Mouse (Mus musculus) cerebellum, adult 9-10 months (tissue): ENCODE data around the gene Chd2.

Experiments used
- DNase-seq: peaks from one replicate; pipeline ENCODE4 v3.0.0; 2022

Chd2 gene

GRCm38 (mm10) chr7:73434336-73434677 is 107.3 kb downstream of the Chd2 start:
- DNase-seq: no peak

GRCm38 (mm10) chr7:73433637-73434335 is 107.8 kb downstream of the Chd2 start:
- DNase-seq: no peak

GRCm38 (mm10) chr7:73428525-73428924 is 113.1 kb downstream of the Chd2 start:
- no peak for DNase-seq

DNA sequence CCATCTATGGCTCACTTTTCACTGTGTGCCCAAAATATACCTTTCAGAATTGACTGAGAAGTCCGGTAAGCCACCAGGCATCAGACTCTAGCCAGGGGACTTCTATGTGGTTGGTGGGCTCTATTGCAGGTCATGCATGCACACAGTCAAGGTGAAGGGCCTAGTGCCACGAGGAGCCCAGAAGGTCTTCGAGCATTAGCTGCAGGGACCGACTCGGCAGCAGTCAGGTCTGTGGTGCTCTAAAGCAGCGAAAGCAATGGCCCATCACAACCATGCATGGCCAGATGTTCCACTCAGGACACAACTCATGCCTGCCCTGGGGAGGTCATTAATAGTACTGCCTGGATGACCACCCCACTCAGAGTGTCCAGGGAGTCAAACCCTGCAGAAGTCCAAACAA is 113.8 kb downstream of the Chd2 start:
- DNase-seq: no peak

DNA sequence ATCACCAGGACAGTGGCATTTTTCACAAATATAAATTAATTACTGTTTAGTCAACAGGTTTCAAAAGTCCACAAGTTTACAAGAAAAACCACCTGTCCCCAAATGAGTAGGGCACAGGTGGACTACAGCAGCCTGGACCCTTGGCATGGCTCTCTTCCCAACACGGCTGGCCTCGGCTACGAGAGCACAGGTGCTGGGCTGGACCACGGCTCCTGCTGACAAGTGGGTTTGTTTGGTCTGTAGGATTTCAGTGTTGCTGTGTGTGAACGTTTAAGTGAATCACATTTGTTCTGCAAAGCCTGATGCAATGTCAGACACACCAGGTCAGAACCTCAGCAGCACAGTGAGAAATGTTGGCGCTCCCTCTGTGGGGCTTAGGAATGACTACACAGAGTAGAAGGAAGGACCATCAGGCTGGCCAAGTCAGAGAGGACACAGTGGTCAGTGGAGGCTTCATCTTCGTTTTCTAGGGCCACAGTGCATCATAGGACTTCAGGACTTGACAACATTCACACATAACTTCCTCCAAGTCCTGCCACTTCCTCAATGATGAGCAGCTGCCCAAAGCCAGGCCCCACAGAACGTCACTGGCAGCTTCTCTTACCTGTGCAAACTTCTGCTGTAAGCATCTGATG is 114.8 kb downstream of the Chd2 start:
- DNase-seq: no peak

GRCm38 (mm10) chr7:73426235-73426634 is 115.4 kb downstream of the Chd2 start:
- DNase-seq: no peak

DNA sequence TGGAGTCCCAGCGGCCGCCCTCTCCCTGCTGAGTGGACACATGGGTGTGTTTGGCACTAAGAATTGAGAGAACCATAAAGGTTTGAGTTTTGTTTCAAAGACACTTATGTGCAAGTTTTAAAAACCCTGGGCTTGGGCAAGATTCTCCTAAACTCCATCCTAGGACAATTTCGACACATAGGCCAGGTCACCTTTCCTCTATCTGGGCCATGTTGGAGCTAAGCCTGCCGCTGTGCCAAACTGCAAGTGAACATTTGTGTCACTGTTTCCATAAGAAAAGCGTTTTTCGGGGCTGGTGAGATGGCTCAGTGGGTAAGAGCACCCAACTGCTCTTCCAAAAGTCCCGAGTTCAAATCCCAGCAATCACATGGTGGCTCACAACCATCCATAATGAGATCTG is 116.2 kb downstream of the Chd2 start:
- DNase-seq: no peak

- DNase-seq: peak; percentile 50
Measured at GRCm38 (mm10) chr7:73424705-73425104, 116.9 kb downstream of the Chd2 start.

- DNase-seq: no peak
Measured at GRCm38 (mm10) chr7:73424243-73424642, 117.4 kb downstream of the Chd2 start.

GRCm38 (mm10) chr7:73423236-73423635 is 118.4 kb downstream of the Chd2 start:
- no peak for DNase-seq

DNA sequence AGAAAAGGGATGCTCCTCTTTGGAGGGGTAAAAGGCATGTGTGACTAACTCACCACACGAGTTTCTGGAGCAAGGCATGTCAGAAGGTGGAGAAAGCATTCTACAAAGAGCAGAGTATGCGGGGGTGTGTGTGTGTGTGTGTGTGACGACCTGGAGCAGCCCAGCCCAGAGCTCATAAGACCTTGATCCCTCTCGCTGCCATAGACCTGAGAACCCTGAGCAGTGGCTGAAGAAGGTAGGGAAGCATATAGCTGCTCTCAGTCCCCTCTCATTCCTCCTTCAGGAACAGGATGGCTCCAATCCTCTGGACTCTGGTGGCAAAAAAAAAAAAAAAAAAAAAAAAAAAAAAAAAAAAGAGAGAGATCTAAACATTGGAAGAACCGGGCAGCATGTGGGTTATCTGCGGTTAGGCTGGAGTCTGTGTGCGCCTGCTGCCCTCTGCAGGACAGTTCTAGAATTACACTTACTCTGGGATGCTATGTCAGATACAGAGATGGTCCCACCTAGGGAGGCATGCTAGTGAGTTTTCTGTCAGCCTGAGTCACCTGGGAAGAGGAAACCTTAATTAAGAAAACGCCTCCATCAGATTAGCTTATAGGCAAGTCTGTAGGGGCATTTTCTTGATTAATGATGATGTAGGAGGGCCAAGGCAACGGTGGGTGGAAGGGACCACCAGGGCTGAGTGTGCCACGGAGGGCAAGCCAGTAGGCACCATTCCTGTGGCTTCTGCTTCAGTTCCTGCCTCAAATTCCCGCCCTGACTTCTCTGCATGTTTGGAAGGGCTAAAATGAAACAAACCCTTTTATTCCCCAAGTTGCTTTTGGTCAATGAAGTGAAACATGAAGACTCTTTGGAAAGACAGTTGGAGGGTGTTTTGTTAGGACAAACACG is 119.2 kb downstream of the Chd2 start:
- peak; percentile 87 for DNase-seq

- no peak for DNase-seq
Measured at GRCm38 (mm10) chr7:73421278-73422015, 120.2 kb downstream of the Chd2 start.

DNA sequence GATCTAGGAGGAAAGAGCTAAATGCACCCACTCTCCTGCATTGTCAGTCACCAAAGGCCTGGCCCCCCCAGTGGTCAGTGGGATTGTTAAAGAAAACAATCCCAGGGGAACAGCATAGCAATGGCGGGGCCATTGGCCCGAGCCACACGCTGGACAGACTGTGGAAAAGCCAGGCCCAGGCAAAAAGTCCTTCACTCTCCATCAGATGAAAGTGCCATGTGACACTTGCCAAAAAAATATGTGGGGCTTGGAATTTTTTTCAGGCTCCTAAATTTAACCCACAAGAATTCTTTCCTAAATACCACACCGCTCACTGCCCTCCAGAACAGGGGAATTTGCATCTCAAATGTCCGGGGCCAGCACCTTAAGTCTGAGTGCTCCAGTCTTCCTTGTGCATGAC is 120.8 kb downstream of the Chd2 start:
- no peak for DNase-seq

DNA sequence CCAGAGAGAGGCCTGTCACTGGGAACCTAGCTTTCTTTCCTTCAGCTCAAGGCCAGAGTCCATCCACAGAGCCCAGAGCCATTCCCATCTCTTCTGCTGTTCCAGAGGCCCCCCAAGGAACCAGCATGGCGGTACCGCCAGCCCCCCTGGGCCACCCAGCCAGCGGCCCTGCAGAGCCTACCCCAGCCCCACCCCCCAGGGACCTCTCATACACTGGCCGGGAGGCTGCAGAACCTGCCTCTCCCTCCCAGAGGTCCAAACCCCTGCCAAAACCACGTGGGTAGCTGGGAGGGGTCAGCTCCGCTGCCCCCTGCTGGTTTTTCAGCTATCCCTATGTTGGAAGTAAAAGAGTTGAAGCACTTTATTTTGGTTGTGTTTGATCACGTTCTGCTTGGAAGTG is 122.3 kb downstream of the Chd2 start:
- DNase-seq: no peak

GRCm38 (mm10) chr7:73414192-73414591 is 127.4 kb downstream of the Chd2 start:
- no peak for DNase-seq

DNA sequence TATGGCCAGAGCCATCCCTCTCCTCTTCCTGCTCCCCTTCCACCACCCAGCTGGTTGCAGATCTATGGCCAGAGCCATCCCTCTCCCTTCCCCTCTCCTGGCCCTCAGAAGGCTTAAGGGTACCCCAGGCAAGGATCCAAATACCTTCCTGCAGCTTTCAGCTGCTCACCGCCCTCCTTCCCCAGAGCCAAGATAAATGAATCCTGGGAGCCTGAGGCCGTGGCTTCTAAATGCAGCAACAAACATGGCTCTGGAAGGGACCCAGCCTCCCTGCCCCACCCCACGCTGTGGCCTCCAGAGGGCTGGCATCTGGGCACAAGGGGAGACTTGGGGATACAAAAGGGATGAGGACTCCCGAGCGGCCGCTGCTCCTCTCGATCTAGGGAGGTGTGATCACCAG is 129.2 kb downstream of the Chd2 start:
- DNase-seq: no peak

GRCm38 (mm10) chr7:73411986-73412385 is 129.6 kb downstream of the Chd2 start:
- DNase-seq: no peak

DNA sequence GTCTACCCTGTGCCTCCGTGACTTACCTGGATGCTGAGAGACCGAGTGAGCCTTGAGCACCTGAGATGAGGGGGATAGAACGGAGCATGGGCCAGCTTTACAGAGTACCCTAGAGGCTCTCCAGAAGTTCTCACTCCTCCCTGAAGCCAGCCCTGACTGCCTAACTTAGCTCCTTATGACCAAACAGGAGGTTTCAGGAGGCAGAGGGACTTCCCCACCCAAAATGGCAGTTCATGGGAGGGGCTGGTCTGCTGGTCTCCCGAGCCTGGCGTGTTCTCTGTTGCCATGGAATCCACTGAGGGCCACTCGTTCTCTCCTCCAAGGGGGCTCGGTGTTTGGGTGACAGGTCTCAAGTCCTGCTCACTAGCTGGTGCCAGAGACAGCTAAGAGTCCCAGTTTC is 130.1 kb downstream of the Chd2 start:
- DNase-seq: no peak

DNA sequence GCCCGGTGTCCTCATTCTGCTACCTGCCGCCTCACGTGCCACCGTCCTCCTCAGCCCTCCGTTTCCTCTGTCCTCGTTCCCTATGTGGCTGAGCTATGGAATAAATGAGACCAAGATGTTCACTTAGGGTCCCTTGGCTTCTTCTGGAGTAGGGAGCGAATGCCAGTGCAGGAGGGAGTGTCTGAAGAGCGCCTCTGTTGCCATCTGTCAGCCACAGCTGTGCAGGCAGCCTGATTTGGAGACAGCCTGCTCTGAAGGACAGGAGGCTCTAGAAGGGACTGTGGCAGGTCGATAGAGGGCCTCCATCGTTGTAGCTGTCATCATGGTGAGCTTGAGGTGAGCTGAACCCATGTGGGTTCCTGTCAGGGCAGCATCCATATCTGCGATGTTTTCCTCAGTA is 136.1 kb downstream of the Chd2 start:
- DNase-seq: no peak

DNA sequence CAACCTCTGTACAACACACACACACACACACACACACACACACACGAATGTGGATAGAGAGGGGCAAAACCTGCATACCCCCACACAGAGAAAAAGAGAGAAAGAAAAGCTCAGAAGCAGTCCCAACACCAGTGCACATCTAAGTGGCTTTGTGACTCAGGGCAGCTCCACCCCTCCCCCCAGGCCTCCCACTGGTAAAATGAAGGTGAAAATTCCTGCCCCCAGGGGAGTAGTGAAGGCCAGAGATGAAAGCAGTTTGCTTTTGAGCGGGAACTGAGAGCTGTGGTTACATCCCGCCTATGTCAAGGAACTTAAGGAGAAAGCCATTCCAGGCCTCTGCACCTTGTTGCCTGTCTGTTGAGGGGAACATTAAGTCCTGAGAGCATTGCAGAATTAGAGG is 138.1 kb downstream of the Chd2 start:
- no peak for DNase-seq

GRCm38 (mm10) chr7:73402671-73403070 is 139.0 kb downstream of the Chd2 start:
- no peak for DNase-seq

GRCm38 (mm10) chr7:73402106-73402505 is 139.5 kb downstream of the Chd2 start:
- no peak for DNase-seq
